30 mouse cellular contexts compared by ENCODE assay signal in genomic region chr12:4533710-4534109, GRCm38 (mm10). TPM values are rescaled to one million over a fixed set of nuclear protein-coding genes. Genes with fewer than 3 reads are reported as not detected.
A peak's percentile ranks its signal among the peaks of the same experiment; 100 is the strongest.
DNase-seq lines count a peak whose midpoint lies in the region; ATAC-seq and TF ChIP-seq lines count a peak whose summit lies in the region.
"Had no signal": no experiment of that assay in that cellular context is flagged by ENCODE, and none has a peak within 500 bp of the region (broad histone marks: within the 10 kb centered on the region; RNA-seq: fewer than 3 reads in every experiment).

No protein-coding gene starts in this region.

- no peak for TF ChIP-seq EP300 in heart, adult 2 months (IDR thresholded peaks at IDR 0.05; ENCODE audit: insufficient read depth, low read depth, low read length)

- peak; percentile 60; the same call in 1 of the 2 replicates for ATAC-seq in intestine, embryonic 14.5 days (replicated peaks; ENCODE audit: low FRiP score, low TSS enrichment, low read depth)
- ATAC-seq in intestine, embryonic 15.5 days: peak; percentile 75
- peak; percentile 50 for ATAC-seq in intestine, postnatal 0 days
- 0 out of 2 replicates have a peak, but pooled peaks have one; percentile 51 for ATAC-seq in monocyte, adult 5-6 weeks (replicated peaks; ENCODE audit: insufficient number of reproducible peaks, low FRiP score, low TSS enrichment, poor library complexity, severe bottlenecking)
- ATAC-seq in erythroblast, adult 5-6 weeks (replicated peaks; ENCODE audit: low FRiP score, poor library complexity, severe bottlenecking): no peak
- ATAC-seq: forebrain, embryonic 13.5 days; forebrain, embryonic 15.5 days had no signal

- TF ChIP-seq POLR2A in heart, adult 2 months (IDR thresholded peaks at IDR 0.05; ENCODE audit: insufficient read depth, low read depth, low read length): no peak

- H3K4me3 ChIP-seq in intestine, embryonic 14.5 days (ENCODE audit: low read depth, low read length): no peak overlapping the region
- H3K4me3 ChIP-seq in intestine, embryonic 15.5 days (replicated peaks): no peak overlapping the region
- no peak overlapping the region for H3K4me3 ChIP-seq in intestine, postnatal 0 days (ENCODE audit: low read depth, low read length)
- no peak overlapping the region for H3K4me3 ChIP-seq in heart, adult 2 months
- H3K4me3 ChIP-seq: embryonic facial prominence, embryonic 13.5 days; embryonic facial prominence, embryonic 15.5 days; forebrain, embryonic 13.5 days; forebrain, embryonic 15.5 days had no signal

- H3K9me3 ChIP-seq in intestine, embryonic 14.5 days (ENCODE audit: control insufficient read depth, low read length): 0 out of 2 replicates have a peak, but pooled peaks cover 4% of the 10 kb centered on the region
- no peaks in the 10 kb centered on the region for H3K9me3 ChIP-seq in intestine, embryonic 15.5 days
- H3K9me3 ChIP-seq in intestine, postnatal 0 days (ENCODE audit: control insufficient read depth): no peaks in the 10 kb centered on the region
- H3K9me3 ChIP-seq: embryonic facial prominence, embryonic 15.5 days; forebrain, embryonic 15.5 days had no signal

- no peaks in the 10 kb centered on the region for H3K4me1 ChIP-seq in intestine, embryonic 14.5 days (replicated peaks; ENCODE audit: control insufficient read depth, insufficient read depth, low read length)
- H3K4me1 ChIP-seq in intestine, embryonic 15.5 days (replicated peaks): no peaks in the 10 kb centered on the region
- no peaks in the 10 kb centered on the region for H3K4me1 ChIP-seq in intestine, postnatal 0 days (replicated peaks; ENCODE audit: control insufficient read depth, insufficient read depth, low read length)
- no peaks in the 10 kb centered on the region for H3K4me1 ChIP-seq in heart, adult 2 months (ENCODE audit: control insufficient read depth, insufficient read depth, low read length)
- H3K4me1 ChIP-seq: embryonic facial prominence, embryonic 13.5 days; embryonic facial prominence, embryonic 15.5 days; forebrain, embryonic 13.5 days; forebrain, embryonic 15.5 days had no signal

- intact Hi-C loops in heart, adult 2 months (cut with DNase I): no loop called here

- no peak for TF ChIP-seq CTCF in intestine, postnatal 0 days (IDR thresholded peaks at IDR 0.05; ENCODE audit: low read depth)
- no peak for TF ChIP-seq CTCF in heart, adult 2 months (IDR thresholded peaks at IDR 0.05)

- 81% methylated on average over 2 of the region's 2 CpGs for WGBS in intestine, embryonic 14.5 days
- WGBS in intestine, embryonic 15.5 days: 68% methylated on average over 2 of the region's 2 CpGs
- WGBS in intestine, postnatal 0 days: 52% methylated on average over 2 of the region's 2 CpGs
- WGBS in heart, adult 2 months: 77% methylated on average over 2 of the region's 2 CpGs

- H3K36me3 ChIP-seq in intestine, embryonic 14.5 days (ENCODE audit: control insufficient read depth, insufficient read depth, low read length): no peaks in the 10 kb centered on the region
- H3K36me3 ChIP-seq in intestine, embryonic 15.5 days: no peaks in the 10 kb centered on the region
- no peaks in the 10 kb centered on the region for H3K36me3 ChIP-seq in intestine, postnatal 0 days (ENCODE audit: control insufficient read depth, insufficient read depth)
- no peaks in the 10 kb centered on the region for H3K36me3 ChIP-seq in heart, adult 2 months (ENCODE audit: control insufficient read depth, insufficient read depth, low read length)
- H3K36me3 ChIP-seq: embryonic facial prominence, embryonic 13.5 days; embryonic facial prominence, embryonic 15.5 days; forebrain, embryonic 15.5 days had no signal

- no peak overlapping the region for H3K9ac ChIP-seq in intestine, embryonic 14.5 days (ENCODE audit: low read length)
- no peak overlapping the region for H3K9ac ChIP-seq in intestine, embryonic 15.5 days
- H3K9ac ChIP-seq in intestine, postnatal 0 days (ENCODE audit: low read depth, low read length): no peak overlapping the region
- H3K9ac ChIP-seq in heart, adult 2 months (ENCODE audit: low read depth, low read length): no peak overlapping the region
- H3K9ac ChIP-seq: embryonic facial prominence, embryonic 13.5 days; embryonic facial prominence, embryonic 15.5 days; forebrain, embryonic 13.5 days; forebrain, embryonic 15.5 days had no signal

- no peak overlapping the region for H3K27ac ChIP-seq in intestine, embryonic 14.5 days (ENCODE audit: low read depth)
- peak overlapping the region; percentile 44 for H3K27ac ChIP-seq in intestine, embryonic 15.5 days
- H3K27ac ChIP-seq in intestine, postnatal 0 days (ENCODE audit: low read depth, low read length): no peak overlapping the region
- no peak overlapping the region for H3K27ac ChIP-seq in heart, adult 2 months
- H3K27ac ChIP-seq: embryonic facial prominence, embryonic 13.5 days; embryonic facial prominence, embryonic 15.5 days; forebrain, embryonic 13.5 days; forebrain, embryonic 15.5 days had no signal

- H3K4me2 ChIP-seq in intestine, embryonic 14.5 days (ENCODE audit: low read length): no peak overlapping the region
- H3K4me2 ChIP-seq in intestine, embryonic 15.5 days (replicated peaks): no peak overlapping the region
- H3K4me2 ChIP-seq in intestine, postnatal 0 days (replicated peaks; ENCODE audit: low read depth): no peak overlapping the region
- H3K4me2 ChIP-seq: embryonic facial prominence, embryonic 13.5 days; embryonic facial prominence, embryonic 15.5 days; forebrain, embryonic 13.5 days; forebrain, embryonic 15.5 days had no signal

- H3K79me2 ChIP-seq in heart, adult 2 months (replicated peaks; ENCODE audit: control insufficient read depth, insufficient read depth, low read length): no peaks in the 10 kb centered on the region

- DNase-seq in intestine, embryonic 14.5 days (ENCODE audit: low spot score): no peak
- DNase-seq in heart, adult 2 months: no peak
- no peak for DNase-seq in spleen, adult 18-20 months
- DNase-seq in heart, adult 11 months: no peak
- DNase-seq: adrenal gland, adult 2 months; adrenal gland, postnatal 10 days; adrenal gland, postnatal 25 days; cerebellum, adult 11 months; cerebellum, adult 18-20 months; cerebellum, adult 8-10 months; cerebellum, adult 9-11 months; cerebellum, postnatal 14 days; cerebellum, postnatal 36 days; embryo, embryonic 11 days had no signal

- H3K27me3 ChIP-seq in intestine, embryonic 14.5 days (replicated peaks; ENCODE audit: control insufficient read depth, insufficient read depth, low read length): no peaks in the 10 kb centered on the region
- no peaks in the 10 kb centered on the region for H3K27me3 ChIP-seq in intestine, embryonic 15.5 days (replicated peaks)
- no peaks in the 10 kb centered on the region for H3K27me3 ChIP-seq in intestine, postnatal 0 days (replicated peaks; ENCODE audit: control insufficient read depth, insufficient read depth, low read length)
- no peaks in the 10 kb centered on the region for H3K27me3 ChIP-seq in heart, adult 2 months (ENCODE audit: control insufficient read depth, insufficient read depth, low read length)
- H3K27me3 ChIP-seq: embryonic facial prominence, embryonic 13.5 days; embryonic facial prominence, embryonic 15.5 days; forebrain, embryonic 13.5 days; forebrain, embryonic 15.5 days had no signal

RNA-seq across cellular contexts. Expression of gene Ncoa1, which starts 56.7 kb away (rescaled TPM):
- 9.5 and 10.3 TPM in 2 replicates for polyA plus RNA-seq in intestine, embryonic 14.5 days (2014; fragmentation: Nextera tagmentation; extraction: Ambion mirVana)
- 6.3 and 6.7 TPM in 2 replicates for polyA plus RNA-seq in intestine, embryonic 15.5 days (2015; fragmentation: Nextera tagmentation; extraction: Ambion mirVana)
- polyA plus RNA-seq in intestine, postnatal 0 days (2015; fragmentation: Nextera tagmentation; extraction: Ambion mirVana): 6.0 and 6.6 TPM in 2 replicates
- 36.9 to 81.2 TPM (median 70.4 TPM) in 3 replicates for total RNA-seq in monocyte, adult 5-6 weeks (2017)
- 10 to 100 TPM; 30.2 to 32.6 TPM for total RNA-seq in heart, adult 2 months (2021)
- polyA plus RNA-seq in heart, adult 2 months (2012; rRNA removed): 16.4 and 25.0 TPM in 2 replicates
- 6.9 and 23.2 TPM in 2 replicates for total RNA-seq in erythroblast, adult 5-6 weeks (2015; ENCODE audit: low replicate concordance)
- total RNA-seq in erythroblast, adult 5-6 weeks (2017; ENCODE audit: low replicate concordance): 3.1 and 7.5 TPM in 2 replicates

RNA-seq across cellular contexts. Expression of gene Itsn2, which starts 58.7 kb away (rescaled TPM):
- 42.2 and 45.2 TPM in 2 replicates for polyA plus RNA-seq in intestine, embryonic 14.5 days (2014; fragmentation: Nextera tagmentation; extraction: Ambion mirVana)
- polyA plus RNA-seq in intestine, embryonic 15.5 days (2015; fragmentation: Nextera tagmentation; extraction: Ambion mirVana): 38.3 and 39.6 TPM in 2 replicates
- polyA plus RNA-seq in intestine, postnatal 0 days (2015; fragmentation: Nextera tagmentation; extraction: Ambion mirVana): 26.1 and 27.1 TPM in 2 replicates
- total RNA-seq in monocyte, adult 5-6 weeks (2017): 212 to 304 TPM (median 230 TPM) in 3 replicates
- total RNA-seq in heart, adult 2 months (2021): 10 to 100 TPM; 40.8 to 41.9 TPM
- 20.5 and 48.8 TPM in 2 replicates for polyA plus RNA-seq in heart, adult 2 months (2012; rRNA removed)
- total RNA-seq in erythroblast, adult 5-6 weeks (2015; ENCODE audit: low replicate concordance): 27.1 and 53.5 TPM in 2 replicates
- 53.4 and 60.5 TPM in 2 replicates for total RNA-seq in erythroblast, adult 5-6 weeks (2017; ENCODE audit: low replicate concordance)

RNA-seq across cellular contexts. Expression of gene Gm3625, which starts 59.0 kb away (rescaled TPM):
- polyA plus RNA-seq in intestine, embryonic 14.5 days (2014; fragmentation: Nextera tagmentation; extraction: Ambion mirVana): not detected in 2 replicates
- polyA plus RNA-seq in intestine, embryonic 15.5 days (2015; fragmentation: Nextera tagmentation; extraction: Ambion mirVana): not detected in 2 replicates
- polyA plus RNA-seq in intestine, postnatal 0 days (2015; fragmentation: Nextera tagmentation; extraction: Ambion mirVana): not detected in 2 replicates
- not detected in 3 replicates for total RNA-seq in monocyte, adult 5-6 weeks (2017)
- total RNA-seq in heart, adult 2 months (2021): not detected
- not detected in 2 replicates for polyA plus RNA-seq in heart, adult 2 months (2012; rRNA removed)
- total RNA-seq in erythroblast, adult 5-6 weeks (2015; ENCODE audit: low replicate concordance): not detected in 2 replicates
- total RNA-seq in erythroblast, adult 5-6 weeks (2017; ENCODE audit: low replicate concordance): not detected in 2 replicates
- total RNA-seq: adrenal gland, adult 2 months; adrenal gland, postnatal 10 days; adrenal gland, postnatal 25 days; adrenal gland, postnatal 4 days; common myeloid progenitor, adult 5-6 weeks; ES-E14; MEL had no signal
- polyA plus RNA-seq: adrenal gland, adult 2 months; brain, embryonic 14.5 days; C2C12; embryonic facial prominence, embryonic 11.5 days; embryonic facial prominence, embryonic 13.5 days; embryonic facial prominence, embryonic 15.5 days; forebrain, embryonic 11.5 days; forebrain, embryonic 13.5 days; forebrain, embryonic 15.5 days had no signal
